Mouse (Mus musculus): ENCODE results near the gene Pigc. TPM values are rescaled to one million over a fixed set of nuclear protein-coding genes. Genes with fewer than 3 reads are reported as not detected.
A peak's percentile ranks its signal among the peaks of the same experiment; 100 is the strongest.

The Pigc gene
- polyA plus RNA-seq, 1 experiment from 2014 or later = 35.7 TPM

- whole genome bisulfite sequencing = 82% methylated on average over 4 of the region's 4 CpGs
- H3K4me1 ChIP-seq (replicated peaks; ENCODE audit: control insufficient read depth, insufficient read depth, low read length) = no peaks in the 10 kb centered on the region
Observed at GRCm38 (mm10) chr1:161932286-161932685, 36.7 kb upstream of the Pigc start.

GRCm38 (mm10) chr1:161942082-161942481 lies 26.9 kb upstream of the Pigc start:
- Histone ChIP-seq H3K27ac (ENCODE audit: low read length) (no peak overlapping the region), H3K4me1 (replicated peaks; ENCODE audit: control insufficient read depth, insufficient read depth, low read length) (no peaks in the 10 kb centered on the region), H3K4me2 (ENCODE audit: low read length) (no peak overlapping the region), H3K9ac (replicated peaks; ENCODE audit: low read depth, low read length) (no peak overlapping the region), H3K4me3 (replicated peaks; ENCODE audit: low read length) (no peak overlapping the region), H3K27me3 (replicated peaks; ENCODE audit: control insufficient read depth, insufficient read depth, low read length) (no peaks in the 10 kb centered on the region), H3K9me3 (ENCODE audit: control insufficient read depth, low read length) (no peaks in the 10 kb centered on the region), H3K36me3 (ENCODE audit: control insufficient read depth, insufficient read depth) (no peaks in the 10 kb centered on the region)
- no peak for ATAC-seq
- 92% methylated on average over 2 of the region's 2 CpGs for WGBS

More at GRCm38 (mm10) chr1:161932286-161932685, 36.7 kb upstream of the Pigc start:
- no peak overlapping the region for H3K9ac ChIP-seq (replicated peaks; ENCODE audit: low read depth, low read length)
- H3K27me3 ChIP-seq (replicated peaks; ENCODE audit: control insufficient read depth, insufficient read depth, low read length) = no peaks in the 10 kb centered on the region
- H3K4me2 ChIP-seq (ENCODE audit: low read length) = no peak overlapping the region
- H3K36me3 ChIP-seq (ENCODE audit: control insufficient read depth, insufficient read depth) = no peaks in the 10 kb centered on the region
- H3K9me3 ChIP-seq (ENCODE audit: control insufficient read depth, low read length) = no peaks in the 10 kb centered on the region
- H3K27ac ChIP-seq (ENCODE audit: low read length) = no peak overlapping the region
- H3K4me3 ChIP-seq (replicated peaks; ENCODE audit: low read length) = no peak overlapping the region
- no peak for ATAC-seq

- no peaks in the 10 kb centered on the region for H3K9me3 ChIP-seq (ENCODE audit: control insufficient read depth, low read length)
- H3K27me3 ChIP-seq (replicated peaks; ENCODE audit: control insufficient read depth, insufficient read depth, low read length) = no peaks in the 10 kb centered on the region
- 77% methylated on average over 5 of the region's 5 CpGs for WGBS
- H3K4me2 ChIP-seq (ENCODE audit: low read length) = no peak overlapping the region
- ATAC-seq = no peak
- no peak overlapping the region for H3K9ac ChIP-seq (replicated peaks; ENCODE audit: low read depth, low read length)
- H3K27ac ChIP-seq (ENCODE audit: low read length) = no peak overlapping the region
- H3K4me3 ChIP-seq (replicated peaks; ENCODE audit: low read length) = no peak overlapping the region
- H3K4me1 ChIP-seq (replicated peaks; ENCODE audit: control insufficient read depth, insufficient read depth, low read length) = no peaks in the 10 kb centered on the region
- no peaks in the 10 kb centered on the region for H3K36me3 ChIP-seq (ENCODE audit: control insufficient read depth, insufficient read depth)
Observed at GRCm38 (mm10) chr1:161951009-161951779, 17.8 kb upstream of the Pigc start.

DNA sequence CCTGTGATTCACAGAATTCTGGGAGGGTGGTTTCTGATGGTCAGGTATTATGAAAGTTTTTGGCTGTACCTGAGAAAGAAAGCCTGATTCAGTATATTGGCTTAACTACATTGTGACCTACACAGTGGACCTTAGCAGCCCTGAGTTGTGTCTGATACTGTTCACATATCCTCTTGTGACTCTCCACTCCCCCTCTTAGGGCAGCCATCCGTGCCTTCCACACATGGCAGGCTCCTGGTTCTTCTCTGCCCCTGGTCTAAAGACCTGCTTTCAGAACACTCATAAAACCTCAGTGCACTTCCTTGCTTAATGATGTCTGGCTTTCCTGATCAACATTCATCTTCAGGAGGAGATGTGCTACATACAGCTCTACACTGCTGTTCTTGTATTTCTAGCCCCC lies 16.4 kb upstream of the Pigc start:
- Histone ChIP-seq H3K9ac (replicated peaks; ENCODE audit: low read depth, low read length) (no peak overlapping the region), H3K27ac (ENCODE audit: low read length) (no peak overlapping the region), H3K9me3 (ENCODE audit: control insufficient read depth, low read length) (no peaks in the 10 kb centered on the region), H3K36me3 (ENCODE audit: control insufficient read depth, insufficient read depth) (no peaks in the 10 kb centered on the region), H3K4me3 (replicated peaks; ENCODE audit: low read length) (no peak overlapping the region), H3K4me1 (replicated peaks; ENCODE audit: control insufficient read depth, insufficient read depth, low read length) (no peaks in the 10 kb centered on the region), H3K4me2 (ENCODE audit: low read length) (no peak overlapping the region), H3K27me3 (replicated peaks; ENCODE audit: control insufficient read depth, insufficient read depth, low read length) (no peaks in the 10 kb centered on the region)
- ATAC-seq = no peak
- 66% methylated on average over 1 of the region's 1 CpGs for WGBS

DNA sequence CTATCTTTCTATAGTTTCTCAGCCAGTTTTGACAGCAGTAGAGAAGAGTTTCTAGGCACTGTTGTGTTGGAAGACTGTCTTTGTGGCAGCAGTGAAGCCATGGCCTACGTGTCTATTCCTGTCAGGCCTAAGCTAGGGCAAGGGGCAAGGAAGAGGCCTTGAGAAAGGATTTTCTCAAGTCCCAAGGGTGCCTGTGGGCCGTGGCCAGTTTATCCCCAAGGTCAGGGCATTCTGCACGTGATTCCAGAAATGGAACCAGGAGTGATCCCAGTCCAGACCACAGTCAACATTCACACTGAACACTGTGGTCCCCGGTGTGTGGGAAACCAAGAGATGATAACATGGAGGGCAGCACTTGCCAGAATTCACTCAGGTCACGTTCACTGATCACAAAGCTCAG lies 13.1 kb upstream of the Pigc start:
- Histone ChIP-seq H3K4me2 (ENCODE audit: low read length) (no peak overlapping the region), H3K4me1 (replicated peaks; ENCODE audit: control insufficient read depth, insufficient read depth, low read length) (no peaks in the 10 kb centered on the region), H3K9ac (replicated peaks; ENCODE audit: low read depth, low read length) (no peak overlapping the region), H3K4me3 (replicated peaks; ENCODE audit: low read length) (no peak overlapping the region), H3K36me3 (ENCODE audit: control insufficient read depth, insufficient read depth) (no peaks in the 10 kb centered on the region; the same call in 1 of the 2 replicates), H3K27ac (ENCODE audit: low read length) (no peak overlapping the region), H3K9me3 (ENCODE audit: control insufficient read depth, low read length) (no peaks in the 10 kb centered on the region), H3K27me3 (replicated peaks; ENCODE audit: control insufficient read depth, insufficient read depth, low read length) (no peaks in the 10 kb centered on the region)
- ATAC-seq = no peak
- 65% methylated on average over 5 of the region's 5 CpGs for WGBS

DNA sequence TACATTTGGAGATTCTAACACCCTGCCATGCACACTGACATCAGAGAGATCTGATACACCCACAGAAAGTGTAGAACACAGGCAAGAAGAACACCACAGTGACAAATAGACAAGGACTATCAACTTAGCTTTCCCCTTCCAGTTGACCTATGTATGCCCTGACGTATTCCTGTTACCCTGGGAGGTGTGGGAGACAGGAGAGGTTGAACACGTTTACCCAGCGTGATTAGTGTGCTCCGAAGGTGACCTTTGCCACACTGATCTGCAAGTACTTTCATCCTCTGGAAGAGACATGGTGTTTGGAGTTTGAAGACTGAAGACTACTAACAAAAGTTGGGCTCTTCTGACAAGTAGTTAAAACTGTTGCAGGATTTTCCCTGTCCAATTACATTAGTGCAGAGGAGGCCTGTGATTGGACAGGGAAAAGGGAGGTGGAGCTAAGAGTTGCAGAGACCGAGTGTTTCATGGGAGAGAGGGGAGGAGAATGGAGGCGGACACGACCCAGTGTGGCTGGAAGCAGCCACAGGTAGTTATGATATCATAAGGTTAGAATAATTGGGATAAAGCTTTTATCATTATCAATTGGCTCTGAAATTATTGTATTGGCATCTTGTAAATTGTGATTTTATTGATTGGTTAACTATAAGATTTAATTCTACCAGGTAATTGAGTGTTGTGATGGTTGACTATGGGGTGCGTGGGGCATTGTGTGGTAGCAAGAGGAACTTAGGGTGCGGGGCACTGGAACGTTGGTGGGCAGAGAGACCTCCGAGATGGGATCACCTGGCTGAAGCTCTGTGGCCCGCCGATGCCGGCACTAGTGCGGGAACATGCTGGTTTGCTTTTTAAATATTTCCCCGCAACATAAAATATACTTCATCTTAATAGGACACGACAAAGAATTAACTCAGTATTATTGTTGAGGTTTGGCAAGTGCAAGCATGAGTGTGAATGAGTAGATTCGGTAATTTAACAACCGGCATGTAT lies 10.7 kb upstream of the Pigc start:
- H3K27me3 ChIP-seq (replicated peaks; ENCODE audit: control insufficient read depth, insufficient read depth, low read length) = no peaks in the 10 kb centered on the region
- no peak overlapping the region for H3K9ac ChIP-seq (replicated peaks; ENCODE audit: low read depth, low read length)
- H3K9me3 ChIP-seq (ENCODE audit: control insufficient read depth, low read length) = no peaks in the 10 kb centered on the region
- H3K27ac ChIP-seq (ENCODE audit: low read length) = no peak overlapping the region
- no peak overlapping the region for H3K4me3 ChIP-seq (replicated peaks; ENCODE audit: low read length)
- no peaks in the 10 kb centered on the region; the same call in 1 of the 2 replicates for H3K36me3 ChIP-seq (ENCODE audit: control insufficient read depth, insufficient read depth)
- WGBS = 84% methylated on average over 19 of the region's 19 CpGs
- H3K4me1 ChIP-seq (replicated peaks; ENCODE audit: control insufficient read depth, insufficient read depth, low read length) = no peaks in the 10 kb centered on the region
- ATAC-seq = no peak
- no peak overlapping the region for H3K4me2 ChIP-seq (ENCODE audit: low read length)

GRCm38 (mm10) chr1:161962465-161963377 lies 6.3 kb upstream of the Pigc start:
- H3K27ac ChIP-seq (ENCODE audit: low read length) = no peak overlapping the region
- WGBS = 49% methylated on average over 3 of the region's 3 CpGs
- H3K4me3 ChIP-seq (replicated peaks; ENCODE audit: low read length) = no peak overlapping the region
- H3K9me3 ChIP-seq (ENCODE audit: control insufficient read depth, low read length) = no peaks in the 10 kb centered on the region
- no peaks in the 10 kb centered on the region; the same call in 1 of the 2 replicates for H3K36me3 ChIP-seq (ENCODE audit: control insufficient read depth, insufficient read depth)
- no peaks in the 10 kb centered on the region for H3K4me1 ChIP-seq (replicated peaks; ENCODE audit: control insufficient read depth, insufficient read depth, low read length)
- no peak overlapping the region for H3K9ac ChIP-seq (replicated peaks; ENCODE audit: low read depth, low read length)
- ATAC-seq = peak; percentile 79
- no peaks in the 10 kb centered on the region for H3K27me3 ChIP-seq (replicated peaks; ENCODE audit: control insufficient read depth, insufficient read depth, low read length)
- no peak overlapping the region for H3K4me2 ChIP-seq (ENCODE audit: low read length)

GRCm38 (mm10) chr1:161967936-161968335 lies 1.1 kb upstream of the Pigc start:
- Histone ChIP-seq H3K27me3 (replicated peaks; ENCODE audit: control insufficient read depth, insufficient read depth, low read length) (no peaks in the 10 kb centered on the region), H3K4me3 (replicated peaks; ENCODE audit: low read length) (no peak overlapping the region), H3K9me3 (ENCODE audit: control insufficient read depth, low read length) (no peaks in the 10 kb centered on the region), H3K27ac (ENCODE audit: low read length) (no peak overlapping the region), H3K4me2 (ENCODE audit: low read length) (no peak overlapping the region), H3K36me3 (ENCODE audit: control insufficient read depth, insufficient read depth) (no peaks in the 10 kb centered on the region), H3K4me1 (replicated peaks; ENCODE audit: control insufficient read depth, insufficient read depth, low read length) (peaks cover 11% of the 10 kb centered on the region), H3K9ac (replicated peaks; ENCODE audit: low read depth, low read length) (no peak overlapping the region)
- ATAC-seq = no peak
- WGBS = 71% methylated on average over 2 of the region's 2 CpGs
